Mouse (Mus musculus) thymus, adult 2 months (tissue): ENCODE data around the gene Gm9821. TPM values are rescaled to one million over a fixed set of nuclear protein-coding genes. Genes with fewer than 3 reads are reported as not detected.

ENCODE experiments used
- DNase-seq: peaks from one replicate; pipeline ENCODE4 v3.0.0; 2021
- H3K27ac ChIP-seq: fragments of 200-500 bp; 2 replicates; pipeline ENCODE4 v1.5.1; 2012; ENCODE audit warnings: low read length, control low read depth; ENCODE audit not compliant: control insufficient read depth, insufficient read depth
- H3K27me3 ChIP-seq: fragments of 200-500 bp; 2 replicates; pipeline ENCODE4 v1.6.1; 2012; ENCODE audit warnings: mild to moderate bottlenecking, low read length, moderate library complexity, mixed read lengths; ENCODE audit not compliant: control insufficient read depth, insufficient read depth
- H3K36me3 ChIP-seq: fragments of 200-500 bp; 2 replicates; pipeline ENCODE4 v1.6.1; 2012; ENCODE audit warnings: mild to moderate bottlenecking, low read length, moderate library complexity; ENCODE audit not compliant: control insufficient read depth, insufficient read depth
- H3K4me1 ChIP-seq: fragments of 200-500 bp; replicated peaks from 2 replicates; pipeline ENCODE4 v1.6.1; 2012; ENCODE audit warnings: low read length; ENCODE audit not compliant: control insufficient read depth, insufficient read depth
- H3K4me3 ChIP-seq: fragments of 200-500 bp; 2 replicates; pipeline ENCODE4 v1.5.1; 2012; ENCODE audit warnings: mild to moderate bottlenecking, low read length, control low read depth, moderate library complexity; ENCODE audit not compliant: control insufficient read depth, insufficient read depth
- CTCF ChIP-seq: fragments of 200-500 bp; IDR thresholded peaks from 2 replicates; pipeline ENCODE4 v1.5.1; 2012; ENCODE audit warnings: mild to moderate bottlenecking, control low read depth, low read length, moderate library complexity, borderline replicate concordance; ENCODE audit not compliant: control insufficient read depth, poor library complexity, insufficient read depth; ENCODE audit errors: extremely low read depth
- POLR2A ChIP-seq: fragments of 200-500 bp; IDR thresholded peaks from 2 replicates; pipeline ENCODE4 v1.6.1; 2012; ENCODE audit warnings: mild to moderate bottlenecking, low read length, control low read depth, moderate library complexity; ENCODE audit not compliant: control insufficient read depth, poor library complexity, insufficient read depth; ENCODE audit errors: extremely low read depth
- WGBS: fragments of 180-500 bp; shearing (Covaris S2); methylation state at CpG from one replicate; pipeline ENCODE4 v1.1.7; 2018; 5-methylcytosine and 5-hydroxymethylcytosine counted together
- polyA plus RNA-seq: library from polyadenylated mRNA; depleted of rRNA; stranded (reverse); fragments of >200 nt; gene quantifications from 2 replicates; pipeline ENCODE4 v1.2.3, GENCODE M21; 2012

Gm9821 gene
- polyA plus RNA-seq, 1 experiment = 0.08 TPM

DNA sequence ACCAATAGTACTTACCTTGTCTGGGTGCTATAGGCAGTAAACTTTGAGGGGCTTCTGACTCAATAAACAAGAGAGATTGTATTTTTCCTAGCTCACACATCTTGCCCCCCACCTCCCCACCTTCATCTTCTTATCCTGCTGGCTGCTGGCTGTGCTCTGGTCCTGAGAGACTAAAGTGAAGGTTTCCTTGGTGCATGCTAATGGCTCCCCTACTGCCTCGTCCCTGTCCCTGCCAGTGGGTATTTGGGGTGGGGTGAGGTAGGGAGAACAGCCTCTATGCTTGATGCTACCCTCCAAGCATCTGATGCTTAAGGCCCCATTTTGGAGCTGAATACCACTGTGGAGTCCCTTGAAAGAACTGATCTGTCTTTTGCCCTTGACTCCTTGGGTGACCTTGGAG lies 20.8 kb upstream of the Gm9821 start:
- H3K36me3 ChIP-seq = no peaks in the 10 kb centered on the region
- no peak overlapping the region for H3K4me3 ChIP-seq
- no peak for DNase-seq
- 91% methylated on average over 1 of the region's 1 CpGs for WGBS
- peaks cover 18% of the 10 kb centered on the region for H3K27me3 ChIP-seq
- peaks cover 28% of the 10 kb centered on the region for H3K4me1 ChIP-seq
- TF ChIP-seq POLR2A (no peak), CTCF (no peak)
- no peak overlapping the region for H3K27ac ChIP-seq

- Histone ChIP-seq H3K4me3 (no peak overlapping the region), H3K27ac (no peak overlapping the region), H3K4me1 (peaks cover 29% of the 10 kb centered on the region), H3K36me3 (no peaks in the 10 kb centered on the region), H3K27me3 (peaks cover 18% of the 10 kb centered on the region)
- DNase-seq = no peak
- 73% methylated on average over 15 of the region's 15 CpGs for WGBS
- TF ChIP-seq POLR2A (no peak), CTCF (no peak)
Observed at GRCm38 (mm10) chr2:91925442-91925841, 20.1 kb upstream of the Gm9821 start.

GRCm38 (mm10) chr2:91926949-91927348 lies 18.6 kb upstream of the Gm9821 start, which contains the start of gene Chrm4:
Gene Chrm4, plus strand, starts transcription at chr2:91927249.
- H3K27me3 ChIP-seq = peaks cover 16% of the 10 kb centered on the region
- peaks cover 33% of the 10 kb centered on the region for H3K4me1 ChIP-seq
- no peak for DNase-seq
- H3K4me3 ChIP-seq = no peak within 1 kb of the TSS
- no peaks in the 10 kb centered on the region for H3K36me3 ChIP-seq
- H3K27ac ChIP-seq = no peak within 1 kb of the TSS
- no peak for TF ChIP-seq CTCF
- no peak for TF ChIP-seq POLR2A
- 93% methylated on average over 3 of the region's 3 CpGs for WGBS

DNA sequence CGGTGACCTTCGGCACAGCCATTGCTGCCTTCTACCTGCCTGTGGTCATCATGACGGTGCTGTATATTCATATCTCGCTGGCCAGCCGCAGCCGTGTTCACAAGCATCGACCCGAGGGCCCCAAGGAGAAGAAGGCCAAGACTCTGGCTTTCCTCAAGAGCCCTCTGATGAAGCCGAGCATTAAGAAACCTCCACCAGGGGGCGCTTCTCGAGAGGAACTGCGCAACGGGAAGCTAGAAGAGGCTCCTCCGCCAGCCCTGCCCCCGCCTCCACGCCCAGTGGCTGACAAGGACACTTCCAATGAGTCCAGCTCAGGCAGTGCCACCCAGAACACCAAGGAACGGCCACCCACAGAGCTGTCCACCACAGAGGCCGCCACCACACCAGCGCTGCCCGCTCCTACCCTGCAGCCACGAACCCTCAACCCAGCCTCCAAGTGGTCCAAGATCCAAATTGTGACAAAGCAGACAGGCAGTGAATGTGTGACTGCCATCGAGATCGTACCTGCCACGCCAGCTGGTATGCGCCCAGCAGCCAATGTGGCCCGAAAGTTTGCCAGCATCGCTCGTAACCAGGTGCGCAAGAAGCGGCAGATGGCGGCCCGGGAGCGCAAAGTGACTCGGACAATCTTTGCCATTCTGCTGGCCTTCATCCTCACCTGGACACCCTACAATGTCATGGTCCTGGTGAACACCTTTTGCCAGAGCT lies 17.5 kb upstream of the Gm9821 start:
- H3K27ac ChIP-seq = no peak overlapping the region
- WGBS = 57% methylated on average over 34 of the region's 34 CpGs
- peaks cover 4% of the 10 kb centered on the region for H3K36me3 ChIP-seq
- peaks cover 8% of the 10 kb centered on the region; the same call in 1 of the 2 replicates for H3K27me3 ChIP-seq
- DNase-seq = peak; percentile 81
- H3K4me1 ChIP-seq = peaks cover 36% of the 10 kb centered on the region
- TF ChIP-seq POLR2A (0 out of 2 replicates have a peak, but pooled peaks have one; percentile 11), CTCF (peak; percentile 77; the same call in 1 of the 2 replicates)
- H3K4me3 ChIP-seq = no peak overlapping the region

DNA sequence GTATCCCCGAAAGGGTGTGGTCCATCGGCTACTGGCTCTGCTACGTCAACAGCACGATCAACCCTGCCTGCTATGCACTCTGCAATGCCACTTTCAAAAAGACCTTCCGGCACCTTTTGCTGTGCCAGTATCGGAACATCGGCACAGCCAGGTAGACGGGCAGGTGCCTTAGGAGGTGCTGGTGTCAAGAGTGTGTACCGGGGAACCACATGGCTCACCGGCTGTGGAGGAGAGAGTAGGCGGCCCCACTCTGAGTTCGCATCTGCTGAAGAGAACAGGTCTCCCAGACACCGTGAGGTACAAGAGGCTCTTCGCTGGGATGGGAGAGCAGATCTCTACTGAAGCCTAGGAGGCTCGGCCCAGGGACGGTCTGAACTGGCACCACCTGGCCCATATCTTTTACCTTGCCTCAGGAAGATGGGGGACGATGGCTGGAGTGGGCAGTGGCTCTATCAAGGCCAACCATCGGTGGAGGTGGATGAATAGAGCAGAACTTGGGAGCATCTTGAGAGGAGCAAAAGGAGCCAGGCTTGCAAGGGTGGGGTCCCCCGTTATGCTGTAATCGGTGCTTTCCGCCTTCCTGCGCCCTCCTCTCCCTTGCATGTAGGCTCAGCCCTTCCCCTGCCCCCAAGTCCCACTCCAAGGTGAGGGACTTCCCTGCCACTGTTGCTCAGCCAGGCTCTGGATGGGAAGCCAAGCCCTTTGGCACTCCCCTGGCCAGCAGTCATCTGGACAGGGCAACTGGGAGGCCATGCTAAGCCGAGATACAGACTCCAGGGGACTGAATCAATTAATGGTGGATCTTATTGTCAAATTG lies 16.8 kb upstream of the Gm9821 start:
- Histone ChIP-seq H3K27me3 (peaks cover 1% of the 10 kb centered on the region; the same call in 1 of the 2 replicates), H3K27ac (no peak overlapping the region), H3K36me3 (peaks cover 12% of the 10 kb centered on the region), H3K4me3 (no peak overlapping the region), H3K4me1 (peaks cover 35% of the 10 kb centered on the region)
- DNase-seq = no peak
- no peak for TF ChIP-seq CTCF
- TF ChIP-seq POLR2A = no peak
- 90% methylated on average over 23 of the region's 23 CpGs for WGBS

DNA sequence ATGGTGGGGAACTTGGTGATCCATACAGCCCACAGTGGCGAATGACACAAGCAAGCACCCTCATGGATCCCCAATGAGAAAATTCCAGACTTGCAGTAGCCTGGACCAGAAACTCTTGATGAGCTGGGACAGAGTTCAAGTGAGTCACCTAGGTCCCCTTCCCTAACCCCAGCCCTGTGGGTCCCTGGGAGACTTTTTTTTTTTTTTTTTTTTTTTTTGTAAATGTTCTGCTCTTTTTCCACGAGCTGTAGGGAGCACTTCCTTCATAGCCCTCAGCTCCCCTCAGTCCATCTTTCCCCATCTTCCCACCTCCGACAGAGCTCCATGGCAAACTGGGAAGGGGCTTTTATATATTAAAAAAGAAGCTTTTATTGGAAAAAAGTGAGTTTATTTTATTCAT lies 16.0 kb upstream of the Gm9821 start:
- TF ChIP-seq POLR2A = no peak
- no peak for TF ChIP-seq CTCF
- H3K4me3 ChIP-seq = no peak overlapping the region
- H3K36me3 ChIP-seq = peaks cover 19% of the 10 kb centered on the region
- peaks cover 32% of the 10 kb centered on the region for H3K4me1 ChIP-seq
- no peak overlapping the region for H3K27ac ChIP-seq
- no peak for DNase-seq
- 72% methylated on average over 3 of the region's 3 CpGs for WGBS
- no peaks in the 10 kb centered on the region; the same call in 1 of the 2 replicates for H3K27me3 ChIP-seq
